Mouse (Mus musculus) testis, postnatal 14 days (tissue): ENCODE measurements around the gene Igdcc4.
A peak's percentile ranks its signal among the peaks of the same experiment; 100 is the strongest.

Source experiments
- DNase-seq: peaks from one replicate; pipeline ENCODE4 v3.0.0; 2021; ENCODE audit warnings: low spot score

Igdcc4 gene

GRCm38 (mm10) chr9:65157631-65158030 lies 56.3 kb downstream of the Igdcc4 start:
- DNase-seq = no peak

- DNase-seq = no peak
Observed at GRCm38 (mm10) chr9:65161188-65161587, 59.9 kb downstream of the Igdcc4 start.

GRCm38 (mm10) chr9:65161881-65162280 lies 60.6 kb downstream of the Igdcc4 start:
- DNase-seq = no peak

- no peak for DNase-seq
Observed at GRCm38 (mm10) chr9:65162711-65163639, 61.7 kb downstream of the Igdcc4 start.

- no peak for DNase-seq
Observed at GRCm38 (mm10) chr9:65164870-65165269, 63.6 kb downstream of the Igdcc4 start.

- no peak for DNase-seq
Observed at GRCm38 (mm10) chr9:65166386-65166785, 65.1 kb downstream of the Igdcc4 start.

GRCm38 (mm10) chr9:65168534-65168933 lies 67.2 kb downstream of the Igdcc4 start:
- no peak for DNase-seq

- DNase-seq = no peak
Observed at GRCm38 (mm10) chr9:65168952-65169351, 67.7 kb downstream of the Igdcc4 start.

GRCm38 (mm10) chr9:65172654-65173053 lies 71.4 kb downstream of the Igdcc4 start:
- DNase-seq = no peak

GRCm38 (mm10) chr9:65175234-65175938 lies 74.1 kb downstream of the Igdcc4 start:
- DNase-seq = no peak

GRCm38 (mm10) chr9:65175939-65176871 lies 74.9 kb downstream of the Igdcc4 start:
- DNase-seq = no peak

- no peak for DNase-seq
Observed at GRCm38 (mm10) chr9:65177497-65177896, 76.2 kb downstream of the Igdcc4 start.

- no peak for DNase-seq
Observed at GRCm38 (mm10) chr9:65177912-65178311, 76.6 kb downstream of the Igdcc4 start.

GRCm38 (mm10) chr9:65178336-65179213 lies 77.3 kb downstream of the Igdcc4 start:
- peak; percentile 72 for DNase-seq

GRCm38 (mm10) chr9:65179817-65180624 lies 78.7 kb downstream of the Igdcc4 start:
- DNase-seq = no peak
